Mouse (Mus musculus): ENCODE data around the gene Zgrf1. TPM values are rescaled to one million over a fixed set of nuclear protein-coding genes. Genes with fewer than 3 reads are reported as not detected.
A peak's percentile ranks its signal among the peaks of the same experiment; 100 is the strongest.

Gene Zgrf1
- 3.6 and 3.7 TPM in 2 replicates for polyA plus RNA-seq (2015; fragmentation: Nextera tagmentation; extraction: Ambion mirVana)

- Histone ChIP-seq H3K4me1 (ENCODE audit: control insufficient read depth, insufficient read depth, low read length) (peaks cover 6% of the 10 kb centered on the region; the same call in 1 of the 2 replicates), H3K27ac (ENCODE audit: low read length) (peak within 1 kb of the TSS; percentile 93), H3K9ac (ENCODE audit: low read depth, low read length) (peak within 1 kb of the TSS; percentile 81), H3K36me3 (ENCODE audit: control insufficient read depth, insufficient read depth, low read length) (0 out of 2 replicates have a peak, but pooled peaks cover 3% of the 10 kb centered on the region), H3K4me2 (ENCODE audit: low read depth, low read length) (peak within 1 kb of the TSS; percentile 67), H3K27me3 (replicated peaks; ENCODE audit: control insufficient read depth, insufficient read depth, low read length) (no peaks in the 10 kb centered on the region), H3K4me3 (ENCODE audit: low read length) (peak within 1 kb of the TSS; percentile 59), H3K9me3 (ENCODE audit: control insufficient read depth, low read length) (no peaks in the 10 kb centered on the region)
- WGBS, result under 1% methylated on average over 72 of the region's 73 CpGs
- ATAC-seq, result peak; percentile 99
Measured at GRCm38 (mm10) chr3:127552973-127553719, at the start of gene Zgrf1, which contains the start of gene Larp7. Zgrf1 (plus strand) TSS chr3:127553489. Larp7 (minus strand) TSS chr3:127553349.

- H3K9me3 ChIP-seq (ENCODE audit: control insufficient read depth, low read length), result no peaks in the 10 kb centered on the region
- H3K4me3 ChIP-seq (ENCODE audit: low read length), result no peak overlapping the region
- 76% methylated on average over 15 of the region's 15 CpGs for WGBS
- H3K27ac ChIP-seq (ENCODE audit: low read length), result no peak overlapping the region
- no peaks in the 10 kb centered on the region for H3K36me3 ChIP-seq (ENCODE audit: control insufficient read depth, insufficient read depth, low read length)
- no peaks in the 10 kb centered on the region for H3K27me3 ChIP-seq (replicated peaks; ENCODE audit: control insufficient read depth, insufficient read depth, low read length)
- no peak for ATAC-seq
- H3K4me2 ChIP-seq (ENCODE audit: low read depth, low read length), result no peak overlapping the region
- no peaks in the 10 kb centered on the region for H3K4me1 ChIP-seq (ENCODE audit: control insufficient read depth, insufficient read depth, low read length)
- no peak overlapping the region for H3K9ac ChIP-seq (ENCODE audit: low read depth, low read length)
Measured at GRCm38 (mm10) chr3:127507878-127508783, 45.2 kb upstream of the Zgrf1 start.

GRCm38 (mm10) chr3:127511786-127512746, 41.2 kb upstream of the Zgrf1 start:
- 78% methylated on average over 12 of the region's 12 CpGs for WGBS
- H3K4me2 ChIP-seq (ENCODE audit: low read depth, low read length), result no peak overlapping the region
- no peak overlapping the region for H3K9ac ChIP-seq (ENCODE audit: low read depth, low read length)
- no peak overlapping the region for H3K4me3 ChIP-seq (ENCODE audit: low read length)
- H3K27ac ChIP-seq (ENCODE audit: low read length), result no peak overlapping the region
- H3K36me3 ChIP-seq (ENCODE audit: control insufficient read depth, insufficient read depth, low read length), result no peaks in the 10 kb centered on the region
- no peaks in the 10 kb centered on the region for H3K4me1 ChIP-seq (ENCODE audit: control insufficient read depth, insufficient read depth, low read length)
- no peak for ATAC-seq
- H3K27me3 ChIP-seq (replicated peaks; ENCODE audit: control insufficient read depth, insufficient read depth, low read length), result no peaks in the 10 kb centered on the region
- H3K9me3 ChIP-seq (ENCODE audit: control insufficient read depth, low read length), result no peaks in the 10 kb centered on the region

DNA sequence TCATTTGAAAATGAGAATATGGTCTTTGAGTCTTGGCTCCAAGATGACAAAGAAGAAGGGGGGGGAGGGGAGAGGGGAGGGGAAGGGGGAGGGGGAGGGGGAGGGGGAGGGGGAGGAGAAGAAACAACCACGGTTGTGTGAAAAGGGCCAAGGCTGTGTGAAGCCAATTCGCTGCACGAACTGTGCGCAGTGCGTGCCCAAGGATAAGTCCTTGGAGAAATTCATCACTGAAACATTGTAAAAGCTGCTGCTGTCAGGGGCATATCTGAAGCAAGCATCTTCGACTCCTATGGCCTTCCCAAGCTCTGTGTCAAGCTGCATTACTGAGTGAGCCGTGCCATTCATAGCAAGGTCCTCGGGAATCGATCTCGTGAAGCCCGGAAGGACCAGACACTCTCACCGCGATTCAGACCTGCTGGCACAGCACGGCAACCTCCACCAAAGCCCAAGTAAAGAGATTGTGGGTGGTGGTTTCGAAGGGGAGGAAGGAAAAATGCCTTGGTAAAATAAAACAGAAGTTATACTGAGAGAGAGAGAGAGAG, 40.4 kb upstream of the Zgrf1 start:
- Histone ChIP-seq H3K27me3 (replicated peaks; ENCODE audit: control insufficient read depth, insufficient read depth, low read length) (no peaks in the 10 kb centered on the region), H3K27ac (ENCODE audit: low read length) (no peak overlapping the region), H3K4me2 (ENCODE audit: low read depth, low read length) (no peak overlapping the region), H3K9me3 (ENCODE audit: control insufficient read depth, low read length) (no peaks in the 10 kb centered on the region), H3K4me3 (ENCODE audit: low read length) (no peak overlapping the region), H3K9ac (ENCODE audit: low read depth, low read length) (no peak overlapping the region), H3K4me1 (ENCODE audit: control insufficient read depth, insufficient read depth, low read length) (no peaks in the 10 kb centered on the region), H3K36me3 (ENCODE audit: control insufficient read depth, insufficient read depth, low read length) (no peaks in the 10 kb centered on the region)
- 72% methylated on average over 15 of the region's 15 CpGs for WGBS
- no peak for ATAC-seq

DNA sequence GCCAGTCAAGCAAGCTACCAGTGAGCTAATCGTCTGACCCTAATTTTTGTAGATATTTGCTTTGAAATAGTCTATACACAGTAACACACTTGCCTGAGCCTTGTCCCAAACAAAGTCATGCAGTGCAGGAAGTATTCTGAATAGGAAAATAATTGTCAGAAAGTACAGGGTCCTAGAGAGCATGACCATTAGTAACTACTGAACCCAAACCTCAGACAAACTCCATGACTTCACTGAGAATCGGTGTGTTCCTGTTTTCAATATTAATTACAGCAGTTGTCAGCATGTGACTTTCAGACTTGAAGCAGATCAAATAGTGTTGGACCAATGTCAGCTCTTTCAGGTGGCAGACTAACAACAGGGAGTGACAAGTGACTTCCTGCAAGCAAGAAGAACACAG, 39.6 kb upstream of the Zgrf1 start:
- Histone ChIP-seq H3K4me1 (ENCODE audit: control insufficient read depth, insufficient read depth, low read length) (no peaks in the 10 kb centered on the region), H3K4me2 (ENCODE audit: low read depth, low read length) (no peak overlapping the region), H3K27ac (ENCODE audit: low read length) (no peak overlapping the region), H3K27me3 (replicated peaks; ENCODE audit: control insufficient read depth, insufficient read depth, low read length) (no peaks in the 10 kb centered on the region), H3K9ac (ENCODE audit: low read depth, low read length) (no peak overlapping the region), H3K9me3 (ENCODE audit: control insufficient read depth, low read length) (no peaks in the 10 kb centered on the region), H3K4me3 (ENCODE audit: low read length) (no peak overlapping the region), H3K36me3 (ENCODE audit: control insufficient read depth, insufficient read depth, low read length) (no peaks in the 10 kb centered on the region)
- ATAC-seq, result no peak
- 71% methylated on average over 2 of the region's 2 CpGs for WGBS

DNA sequence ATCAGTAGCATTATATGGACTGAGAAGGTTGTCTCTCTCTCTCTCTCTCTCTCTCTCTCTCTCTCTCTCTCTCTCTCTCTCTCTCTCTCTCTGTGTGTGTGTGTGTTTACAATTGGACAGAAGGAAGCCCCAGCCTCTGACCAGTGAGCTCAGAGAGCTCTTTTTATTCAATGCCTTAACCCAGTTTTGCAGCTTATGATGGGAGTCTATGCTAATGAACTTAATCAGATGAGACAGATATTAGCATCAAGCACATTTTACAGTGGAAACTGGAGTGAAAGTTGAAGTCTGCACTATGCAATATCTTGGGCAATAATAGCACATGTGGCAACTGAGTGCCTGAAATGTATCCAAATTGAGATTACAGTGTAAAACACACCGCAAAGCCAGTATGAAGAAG, 38.0 kb upstream of the Zgrf1 start:
- no peak overlapping the region for H3K27ac ChIP-seq (ENCODE audit: low read length)
- H3K9ac ChIP-seq (ENCODE audit: low read depth, low read length), result no peak overlapping the region
- no peaks in the 10 kb centered on the region for H3K9me3 ChIP-seq (ENCODE audit: control insufficient read depth, low read length)
- no peak overlapping the region for H3K4me2 ChIP-seq (ENCODE audit: low read depth, low read length)
- whole genome bisulfite sequencing, result 95% methylated on average over 1 of the region's 1 CpGs
- ATAC-seq, result no peak
- H3K4me1 ChIP-seq (ENCODE audit: control insufficient read depth, insufficient read depth, low read length), result no peaks in the 10 kb centered on the region
- H3K27me3 ChIP-seq (replicated peaks; ENCODE audit: control insufficient read depth, insufficient read depth, low read length), result no peaks in the 10 kb centered on the region
- no peaks in the 10 kb centered on the region for H3K36me3 ChIP-seq (ENCODE audit: control insufficient read depth, insufficient read depth, low read length)
- no peak overlapping the region for H3K4me3 ChIP-seq (ENCODE audit: low read length)

GRCm38 (mm10) chr3:127520300-127520699, 33.0 kb upstream of the Zgrf1 start:
- no peak for ATAC-seq
- WGBS, result 76% methylated on average over 6 of the region's 6 CpGs
- no peaks in the 10 kb centered on the region for H3K9me3 ChIP-seq (ENCODE audit: control insufficient read depth, low read length)
- H3K4me3 ChIP-seq (ENCODE audit: low read length), result no peak overlapping the region
- no peaks in the 10 kb centered on the region for H3K27me3 ChIP-seq (replicated peaks; ENCODE audit: control insufficient read depth, insufficient read depth, low read length)
- H3K27ac ChIP-seq (ENCODE audit: low read length), result no peak overlapping the region
- no peaks in the 10 kb centered on the region for H3K36me3 ChIP-seq (ENCODE audit: control insufficient read depth, insufficient read depth, low read length)
- H3K4me1 ChIP-seq (ENCODE audit: control insufficient read depth, insufficient read depth, low read length), result no peaks in the 10 kb centered on the region
- H3K4me2 ChIP-seq (ENCODE audit: low read depth, low read length), result no peak overlapping the region
- no peak overlapping the region for H3K9ac ChIP-seq (ENCODE audit: low read depth, low read length)

DNA sequence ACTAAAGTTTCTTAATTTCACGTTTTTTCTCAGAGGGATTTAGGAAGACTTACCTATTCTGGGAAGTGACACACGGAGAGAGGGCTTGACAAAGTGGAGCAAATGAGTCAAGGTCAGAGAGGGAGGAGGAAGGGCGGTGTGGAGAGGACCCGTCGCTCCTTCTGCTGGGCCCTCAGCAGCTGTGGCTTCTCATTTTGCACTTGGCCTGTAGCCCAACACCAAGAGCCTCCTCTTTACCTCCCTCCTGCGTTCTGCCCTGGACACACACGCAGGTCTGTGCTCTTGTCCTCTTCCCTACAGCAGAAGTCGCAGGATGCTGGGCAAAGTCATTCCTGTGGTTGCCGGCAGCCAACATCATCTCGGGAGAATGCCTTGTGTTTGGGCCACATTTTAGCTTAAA, 32.1 kb upstream of the Zgrf1 start:
- ATAC-seq, result 0 out of 2 replicates have a peak, but pooled peaks have one; percentile 36
- no peaks in the 10 kb centered on the region for H3K36me3 ChIP-seq (ENCODE audit: control insufficient read depth, insufficient read depth, low read length)
- WGBS, result 52% methylated on average over 10 of the region's 10 CpGs

More for the DNA sequence above, 32.1 kb upstream of the Zgrf1 start:
- Histone ChIP-seq H3K4me3 (ENCODE audit: low read length) (no peak overlapping the region), H3K4me2 (ENCODE audit: low read depth, low read length) (no peak overlapping the region), H3K4me1 (ENCODE audit: control insufficient read depth, insufficient read depth, low read length) (no peaks in the 10 kb centered on the region), H3K9ac (ENCODE audit: low read depth, low read length) (no peak overlapping the region), H3K27me3 (replicated peaks; ENCODE audit: control insufficient read depth, insufficient read depth, low read length) (no peaks in the 10 kb centered on the region), H3K27ac (ENCODE audit: low read length) (no peak overlapping the region), H3K9me3 (ENCODE audit: control insufficient read depth, low read length) (no peaks in the 10 kb centered on the region)
